Mouse (Mus musculus): ENCODE results near the gene Scamp3. TPM values are rescaled to one million over a fixed set of nuclear protein-coding genes. Genes with fewer than 3 reads are reported as not detected.

The Scamp3 gene
- total and polyA plus RNA-seq, 3 experiments: 101 to 287 TPM; not detected in 1

GRCm38 (mm10) chr3:89228180-89228549, 50.9 kb downstream of the Scamp3 start:
- Histone ChIP-seq H3K27me3 (ENCODE audit: control insufficient read depth in 1 of 2, insufficient read depth in 2 of 2, low read length in 2 of 2) (no peaks in the 10 kb centered on the region), H3K4me1 (ENCODE audit: control insufficient read depth in 1 of 2, insufficient read depth in 2 of 2, low read length in 2 of 2) (peaks cover 2 to 12% of the 10 kb centered on the region in 2 experiments; a peak in 3 of 4 replicates), H3K79me2 (ENCODE audit: control insufficient read depth, insufficient read depth, low read length, poor library complexity) (no peaks in the 10 kb centered on the region), H3K36me3 (ENCODE audit: control insufficient read depth in 1 of 2, insufficient read depth in 2 of 2, low read length in 2 of 2) (peaks cover 0 to 5% of the 10 kb centered on the region in 2 experiments; a peak in 2 of 4 replicates), H3K9me3 (replicated peaks; ENCODE audit: insufficient read depth, low read length) (no peaks in the 10 kb centered on the region), H3K9ac (ENCODE audit: control insufficient read depth, low read depth, low read length, poor library complexity, severe bottlenecking) (peak overlapping the region; percentile 68), H3K4me3 (ENCODE audit: control insufficient read depth in 1 of 2, insufficient read depth in 1 of 2, low read depth in 2 of 2, low read length in 2 of 2) (peak overlapping the region; percentile 65 to 83), H3K27ac (ENCODE audit: control insufficient read depth, low read depth, low read length) (peak overlapping the region; percentile 36; the same call in 1 of the 2 replicates)
- peak; percentile 93 for DNase-seq (ENCODE audit: low read depth, low spot score)
- TF ChIP-seq POLR2AphosphoS5 (IDR thresholded peaks at IDR 0.05; ENCODE audit: borderline replicate concordance, low read depth, low read length) (no peak), MAZ (IDR thresholded peaks at IDR 0.05; ENCODE audit: low read depth, low read length) (peak; percentile 86), USF1 (IDR thresholded peaks at IDR 0.05; ENCODE audit: low read depth, low read length) (no peak), USF2 (IDR thresholded peaks at IDR 0.05; ENCODE audit: borderline replicate concordance in 1 of 2, insufficient read depth in 1 of 2, low read depth in 1 of 2, low read length in 2 of 2) (no peak), ZC3H11A (IDR thresholded peaks at IDR 0.05; ENCODE audit: low read depth, low read length) (0 out of 2 replicates have a peak, but pooled peaks have one; percentile 40), MAX (IDR thresholded peaks at IDR 0.05; ENCODE audit: low read length) (no peak), CTCF (IDR thresholded peaks at IDR 0.05 in 2 of 3, conservative IDR thresholded peaks at IDR 0.05 in 1 of 3; ENCODE audit: control insufficient read depth in 1 of 3, insufficient read depth in 1 of 3, low read depth in 2 of 3, low read length in 3 of 3, poor library complexity in 1 of 3, severe bottlenecking in 1 of 3) (peak; percentile 96 to 100 (median 99)), UBTF (IDR thresholded peaks at IDR 0.05; ENCODE audit: borderline replicate concordance, insufficient read depth, low read depth, low read length) (no peak), CHD1 (IDR thresholded peaks at IDR 0.05; ENCODE audit: low read depth, low read length) (no peak), RCOR1 (IDR thresholded peaks at IDR 0.05; ENCODE audit: low read depth, low read length) (no peak), MEF2A (IDR thresholded peaks at IDR 0.05; ENCODE audit: extremely low read depth, insufficient replicate concordance, low read depth, low read length, poor library complexity, severe bottlenecking) (no peak), RAD21 (IDR thresholded peaks at IDR 0.05; ENCODE audit: low read depth, low read length) (peak; percentile 60), ELF1 (IDR thresholded peaks at IDR 0.05; ENCODE audit: low read depth, low read length) (peak; percentile 64; the same call in 1 of the 2 replicates), ZMIZ1 (IDR thresholded peaks at IDR 0.05; ENCODE audit: low read depth, low read length) (no peak), TCF12 (IDR thresholded peaks at IDR 0.05; ENCODE audit: low read depth, low read length) (peak; percentile 41), BHLHE40 (IDR thresholded peaks at IDR 0.05; ENCODE audit: borderline replicate concordance, low read depth, low read length) (0 out of 2 replicates have a peak, but pooled peaks have one; percentile 35), MYB (IDR thresholded peaks at IDR 0.05; ENCODE audit: low read depth, low read length) (no peak), TBP (IDR thresholded peaks at IDR 0.05; ENCODE audit: low read depth, low read length) (no peak), SMC3 (IDR thresholded peaks at IDR 0.05; ENCODE audit: low read depth, low read length) (peak; percentile 81), POLR2AphosphoS2 (IDR thresholded peaks at IDR 0.05; ENCODE audit: low read length) (no peak), HCFC1 (IDR thresholded peaks at IDR 0.05; ENCODE audit: low read depth, low read length) (peak; percentile 73), TAL1 (IDR thresholded peaks at IDR 0.05; ENCODE audit: low read length) (no peak), NELFE (IDR thresholded peaks at IDR 0.05; ENCODE audit: low read depth, low read length) (no peak), GATA1 (IDR thresholded peaks at IDR 0.05; ENCODE audit: low read depth, low read length) (no peak), CHD2 (IDR thresholded peaks at IDR 0.05; ENCODE audit: low read length) (no peak), ETS1 (IDR thresholded peaks at IDR 0.05; ENCODE audit: low read depth, low read length) (peak; percentile 45; the same call in 1 of the 2 replicates), JUND (IDR thresholded peaks at IDR 0.05; ENCODE audit: low read depth, low read length) (no peak), POLR2A (IDR thresholded peaks at IDR 0.05; ENCODE audit: control insufficient read depth in 1 of 2, insufficient read depth in 1 of 2, low read depth in 1 of 2, low read length in 2 of 2, poor library complexity in 1 of 2) (peak in 1 of 2 experiments; percentile 35; a peak in 1 of 4 replicates), MAFK (IDR thresholded peaks at IDR 0.05; ENCODE audit: borderline replicate concordance, low read depth, low read length) (no peak), ZNF384 (IDR thresholded peaks at IDR 0.05; ENCODE audit: low read depth, low read length) (no peak), E2F4 (IDR thresholded peaks at IDR 0.05; ENCODE audit: borderline replicate concordance, low read depth, low read length) (no peak), NRF1 (IDR thresholded peaks at IDR 0.05; ENCODE audit: insufficient read depth, low read depth, low read length, poor library complexity, severe bottlenecking) (no peak), MXI1 (IDR thresholded peaks at IDR 0.05; ENCODE audit: low read depth, low read length) (peak; percentile 23; the same call in 1 of the 2 replicates), KAT2A (conservative IDR thresholded peaks at IDR 0.05; ENCODE audit: low read depth, low read length) (no peak), MYC (IDR thresholded peaks at IDR 0.05; ENCODE audit: low read depth, low read length) (no peak; the same call in 1 of the 2 replicates), EP300 (IDR thresholded peaks at IDR 0.05; ENCODE audit: low read depth in 1 of 2, low read length in 2 of 2) (no peak), GABPA (IDR thresholded peaks at IDR 0.05; ENCODE audit: low read depth, low read length) (no peak)
